Mouse (Mus musculus) heart, adult 8-10 months (tissue): ENCODE data around the gene Prpf31. TPM values are rescaled to one million over a fixed set of nuclear protein-coding genes. Genes with fewer than 3 reads are reported as not detected.
"Not testable (repeated sequence)": the region's sequence is repeated elsewhere in the genome, so short reads cannot be mapped to it uniquely, and the experiment has no call there.

Experiments used
- DNase-seq: peaks from one replicate; pipeline ENCODE4 v3.0.0; 2022; ENCODE audit warnings: low spot score
- total RNA-seq, 4 experiments: library from RNA; stranded (reverse); gene quantifications; 2 replicates each; pipeline ENCODE4 v1.2.4; 2022

Gene Prpf31
- total RNA-seq = 10 to 100 TPM; 21.4 to 28.6 (median 25.2) TPM

GRCm38 (mm10) chr7:3629543-3630477 lies at the start of gene Prpf31, which contains the start of gene Tfpt:
Gene Prpf31 (plus strand): TSS chr7:3629985.
Gene Tfpt (minus strand): TSS chr7:3629929.
- DNase-seq = peak; percentile 97

- no peak for DNase-seq
Observed at GRCm38 (mm10) chr7:3580029-3580428, 49.8 kb upstream of the Prpf31 start.

DNA sequence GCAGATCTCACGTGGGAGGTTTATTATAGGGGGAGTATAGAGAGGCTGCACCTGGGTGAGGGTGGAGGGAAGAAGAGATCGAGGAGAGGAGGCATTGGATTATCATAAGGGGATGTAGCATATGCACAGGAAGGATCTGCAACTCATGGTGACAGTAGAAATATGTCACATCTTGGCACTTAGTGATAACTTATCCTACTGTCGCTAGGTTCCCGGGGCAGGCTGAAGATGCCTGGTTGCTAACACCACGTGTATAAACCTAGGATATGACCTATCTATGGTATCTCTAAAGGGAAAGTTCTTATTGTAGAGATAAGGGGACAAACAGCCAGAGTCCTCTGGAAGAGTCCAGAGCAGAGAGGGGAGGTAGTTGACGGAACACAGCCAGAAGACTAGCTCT lies 44.0 kb upstream of the Prpf31 start:
- no peak for DNase-seq

DNA sequence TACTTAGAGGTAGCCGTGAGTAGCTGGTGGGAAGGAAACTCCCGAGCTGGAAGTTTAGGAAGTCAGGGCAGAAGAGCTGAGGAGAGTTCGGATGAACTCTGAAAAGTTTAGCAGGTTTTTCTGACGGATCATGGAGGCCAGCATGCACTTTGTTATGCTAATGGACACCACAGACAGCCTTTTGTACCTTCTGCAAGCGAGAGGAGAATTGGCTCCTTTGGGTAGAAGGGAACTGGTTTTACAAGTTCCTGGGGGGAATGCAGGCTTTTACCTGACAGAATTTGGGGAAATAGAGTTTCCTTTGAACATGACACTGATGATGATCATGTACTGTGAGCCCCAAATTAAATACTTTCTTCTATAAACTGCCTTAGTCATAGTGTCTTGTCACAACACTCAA lies 43.5 kb upstream of the Prpf31 start:
- DNase-seq = no peak

- DNase-seq = no peak
Observed at GRCm38 (mm10) chr7:3587292-3587691, 42.5 kb upstream of the Prpf31 start.

DNA sequence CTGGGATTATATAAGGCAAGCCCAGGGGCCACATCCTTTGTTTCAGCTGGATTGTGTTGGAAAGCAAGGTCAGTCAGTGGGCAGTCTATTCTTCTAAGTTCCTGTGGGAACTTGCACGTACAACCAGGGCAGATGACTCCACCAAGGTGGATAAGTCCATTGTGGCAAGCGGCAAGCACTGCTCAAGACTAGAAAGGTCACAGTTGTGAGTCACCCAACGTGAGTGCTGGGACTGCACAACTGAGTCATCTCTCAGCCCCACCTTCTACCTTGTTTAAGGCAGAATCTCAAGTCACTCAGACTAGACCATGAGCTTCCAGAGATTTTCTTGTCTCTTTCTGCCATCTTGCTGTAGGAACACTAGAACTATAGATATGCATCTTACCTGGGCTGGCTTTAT lies 39.2 kb upstream of the Prpf31 start:
- DNase-seq = no peak

DNA sequence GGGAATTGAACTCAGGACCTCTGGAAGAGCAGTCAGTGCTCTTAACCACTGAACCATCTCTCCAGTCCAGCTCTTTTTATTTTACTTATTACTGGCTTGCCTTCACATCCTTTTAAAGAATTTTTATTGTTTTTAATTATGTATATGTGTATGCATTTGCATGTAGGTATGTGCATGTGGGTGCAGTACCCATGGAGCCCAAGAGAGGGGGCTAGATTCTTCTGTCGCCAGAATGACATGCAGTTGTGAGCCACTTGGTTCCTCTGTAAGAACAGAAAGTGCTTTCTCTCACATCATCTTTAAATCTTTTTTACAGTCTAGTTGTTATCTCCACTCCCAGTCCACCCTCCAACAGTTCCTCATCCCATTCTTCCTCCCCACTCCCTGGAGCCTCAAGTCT lies 38.3 kb upstream of the Prpf31 start:
- DNase-seq = no peak

- no peak for DNase-seq
Observed at GRCm38 (mm10) chr7:3593855-3594254, 35.9 kb upstream of the Prpf31 start.

DNA sequence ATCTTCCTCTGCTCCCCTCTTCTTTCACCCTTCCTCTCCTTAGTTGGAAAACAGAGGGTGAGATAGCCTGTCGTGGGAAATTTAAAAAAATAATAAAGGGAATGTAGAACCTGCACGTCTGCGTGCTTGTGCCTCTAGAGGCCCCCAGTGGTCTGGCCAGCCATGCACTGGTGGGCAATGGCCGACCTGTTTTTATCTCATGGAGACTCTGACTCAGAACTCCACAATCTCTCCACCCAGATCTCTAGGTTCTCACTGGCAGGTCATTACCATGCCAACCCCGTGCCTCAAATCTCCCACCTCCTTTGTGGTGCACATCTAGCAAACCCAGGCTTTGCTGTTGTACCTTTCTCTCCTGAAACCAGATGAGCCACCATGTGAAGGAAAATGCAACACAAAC lies 35.1 kb upstream of the Prpf31 start:
- no peak for DNase-seq

- no peak for DNase-seq
Observed at GRCm38 (mm10) chr7:3595146-3595545, 34.6 kb upstream of the Prpf31 start.

- not testable (repeated sequence) for DNase-seq
Observed at GRCm38 (mm10) chr7:3597755-3598154, 32.0 kb upstream of the Prpf31 start.

GRCm38 (mm10) chr7:3601119-3601518 lies 28.7 kb upstream of the Prpf31 start:
- DNase-seq = peak; percentile 71

- no peak for DNase-seq
Observed at GRCm38 (mm10) chr7:3606798-3607197, 23.0 kb upstream of the Prpf31 start.

GRCm38 (mm10) chr7:3607391-3607790 lies 22.4 kb upstream of the Prpf31 start:
- no peak for DNase-seq

DNA sequence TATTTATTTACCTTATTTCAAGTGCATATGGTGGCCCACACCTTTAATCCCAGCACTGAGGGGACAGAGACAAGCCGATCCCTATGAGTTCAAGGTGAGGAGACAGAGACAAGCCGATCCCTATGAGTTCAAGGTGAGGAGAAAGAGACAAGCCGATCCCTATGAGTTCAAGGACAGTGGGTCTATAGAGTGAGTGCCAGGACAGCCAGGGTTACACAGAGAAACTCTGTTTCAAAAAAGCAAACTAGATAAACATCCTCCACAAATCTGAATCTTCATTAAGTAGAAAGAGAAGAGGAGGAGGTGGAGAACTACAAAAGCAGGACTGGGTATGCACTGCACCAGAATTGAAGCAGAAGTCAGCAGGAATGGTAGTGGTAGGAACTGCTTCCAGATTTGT lies 21.1 kb upstream of the Prpf31 start:
- DNase-seq = no peak

GRCm38 (mm10) chr7:3609082-3609481 lies 20.7 kb upstream of the Prpf31 start:
- peak; percentile 55 for DNase-seq

DNA sequence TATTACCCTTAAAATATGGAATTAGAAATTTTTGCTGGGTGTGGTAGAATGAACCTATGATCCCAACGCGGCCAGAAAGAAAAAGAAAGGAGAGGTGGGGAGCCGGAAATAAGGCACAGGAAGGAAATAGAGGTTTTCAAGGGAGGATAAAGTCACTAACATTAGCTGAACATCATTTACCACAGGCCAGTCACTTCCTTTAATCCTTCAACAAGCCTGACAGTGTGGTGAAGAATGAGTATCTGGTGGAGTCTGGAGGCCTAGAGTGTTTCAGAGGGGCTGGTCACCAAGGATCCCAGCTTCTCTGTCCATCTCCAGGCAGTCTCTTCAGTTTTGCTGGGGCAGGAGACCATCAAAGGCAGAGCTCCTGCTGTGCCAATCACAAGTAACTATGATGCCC lies 19.3 kb upstream of the Prpf31 start:
- DNase-seq = no peak

DNA sequence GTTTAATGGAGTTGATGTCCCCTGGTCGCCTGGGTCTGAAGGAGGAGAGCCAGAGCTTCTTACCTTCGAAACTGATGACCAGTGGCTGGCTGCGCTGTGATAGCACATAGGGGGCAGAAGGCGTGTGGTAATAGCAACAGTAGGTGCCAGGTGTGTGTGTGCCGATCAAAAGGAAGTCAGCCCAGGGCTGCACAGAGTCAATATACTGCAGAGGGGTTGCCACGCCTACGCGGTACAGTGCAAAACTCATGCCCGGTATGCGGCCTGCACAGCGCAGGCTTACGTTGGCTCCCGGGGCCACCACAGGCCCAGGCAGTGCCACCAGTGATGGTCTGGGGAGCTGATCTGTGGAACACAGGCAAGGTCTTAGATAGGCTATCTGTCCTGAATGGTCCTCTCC lies 18.8 kb upstream of the Prpf31 start:
- no peak for DNase-seq

- DNase-seq = no peak
Observed at GRCm38 (mm10) chr7:3614021-3614420, 15.8 kb upstream of the Prpf31 start.

DNA sequence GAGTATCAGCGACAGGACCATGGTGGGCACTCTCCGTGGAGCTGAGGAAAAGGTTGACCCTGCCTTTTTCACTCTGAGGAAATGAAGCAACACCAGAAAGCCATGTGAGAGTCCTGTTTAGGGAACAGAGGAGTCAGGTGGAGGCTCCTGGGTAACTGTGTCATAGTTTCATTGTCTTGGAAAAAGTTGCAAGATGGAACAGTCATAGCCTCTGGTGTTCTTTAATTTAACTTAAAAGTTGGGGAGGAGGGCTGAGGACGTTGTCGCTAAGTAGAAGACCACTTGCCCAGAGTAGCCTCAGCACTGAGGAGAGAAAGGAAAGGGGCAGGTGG lies 13.8 kb upstream of the Prpf31 start, which contains the start of gene Oscar:
Gene Oscar (minus strand): TSS at position 101 of the 332 bp plus-strand sequence.
- no peak for DNase-seq

DNA sequence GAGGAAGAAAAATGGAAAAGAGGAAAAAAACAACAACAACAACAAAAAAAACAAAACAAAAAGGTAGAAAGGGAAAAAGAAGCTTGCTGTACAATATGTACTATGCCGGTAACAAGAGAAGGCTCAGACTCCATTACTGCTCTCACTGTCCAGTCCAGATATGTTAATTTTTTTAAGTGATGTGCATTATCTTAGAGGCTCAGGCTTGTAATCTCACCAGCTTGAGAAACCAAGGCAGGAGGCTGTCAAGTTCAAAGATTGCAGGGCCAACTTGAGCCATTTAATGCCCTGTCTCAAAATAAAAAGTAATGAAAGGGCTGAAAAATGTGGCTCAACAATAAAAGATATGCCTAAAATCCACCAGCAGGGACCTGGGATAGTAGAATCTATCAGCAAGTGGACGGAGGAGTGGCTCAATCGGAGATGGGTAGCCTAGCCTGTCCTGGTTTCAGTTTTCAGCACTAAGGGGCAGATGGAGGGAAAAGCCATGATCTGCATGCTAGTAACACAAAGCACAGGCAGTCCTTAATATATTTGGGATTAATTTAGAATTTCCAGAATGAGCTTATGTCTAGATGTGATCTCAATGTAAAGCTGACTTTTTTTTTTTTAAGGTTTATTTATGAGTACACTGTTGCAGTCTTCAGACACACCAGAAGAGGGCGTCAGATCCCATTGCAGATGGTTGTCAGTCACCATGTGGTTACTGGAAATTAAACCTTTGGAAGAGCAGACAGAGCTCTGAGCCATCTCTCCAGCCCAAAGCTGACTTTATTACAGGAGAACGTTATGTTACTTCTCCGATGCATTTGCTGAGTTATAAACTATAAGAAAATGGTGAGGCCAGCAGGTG lies 13.2 kb upstream of the Prpf31 start:
- DNase-seq = no peak

GRCm38 (mm10) chr7:3617242-3617995 lies 12.4 kb upstream of the Prpf31 start, which contains the start of gene Ndufa3:
Gene Ndufa3 (plus strand): TSS chr7:3617373.
- DNase-seq = peak; percentile 87
